Mouse (Mus musculus): ENCODE results near the gene Cd96.
A peak's percentile ranks its signal among the peaks of the same experiment; 100 is the strongest.

Cd96 gene

GRCm38 (mm10) chr16:46010153-46010905, 109.7 kb downstream of the Cd96 start, which contains the start of gene Plcxd2:
Plcxd2 (minus strand) TSS chr16:46010218.
- H3K27me3 ChIP-seq (ENCODE audit: insufficient read depth, low read length) = peaks cover 13% of the 10 kb centered on the region
- no peaks in the 10 kb centered on the region for H3K9me3 ChIP-seq (ENCODE audit: low read length)
- H3K4me3 ChIP-seq (replicated peaks; ENCODE audit: low read length) = peak within 1 kb of the TSS; percentile 86
- H3K4me1 ChIP-seq (replicated peaks; ENCODE audit: low read depth, low read length) = peaks cover 13% of the 10 kb centered on the region
- H3K36me3 ChIP-seq (ENCODE audit: insufficient read depth, low read length) = no peaks in the 10 kb centered on the region
- TF ChIP-seq POU5F1 (IDR thresholded peaks at IDR 0.05; ENCODE audit: borderline replicate concordance, low read length) (no peak), CTCF (conservative IDR thresholded peaks at IDR 0.05; ENCODE audit: low read length) (no peak), NANOG (IDR thresholded peaks at IDR 0.05; ENCODE audit: borderline replicate concordance, low read length) (no peak)

- TF ChIP-seq POU5F1 (IDR thresholded peaks at IDR 0.05; ENCODE audit: borderline replicate concordance, low read length) (no peak), CTCF (conservative IDR thresholded peaks at IDR 0.05; ENCODE audit: low read length) (no peak), NANOG (IDR thresholded peaks at IDR 0.05; ENCODE audit: borderline replicate concordance, low read length) (no peak)
- Histone ChIP-seq H3K36me3 (ENCODE audit: insufficient read depth, low read length) (no peaks in the 10 kb centered on the region), H3K9me3 (ENCODE audit: low read length) (no peaks in the 10 kb centered on the region), H3K4me3 (replicated peaks; ENCODE audit: low read length) (peak overlapping the region; percentile 86), H3K4me1 (replicated peaks; ENCODE audit: low read depth, low read length) (peaks cover 13% of the 10 kb centered on the region), H3K27me3 (ENCODE audit: insufficient read depth, low read length) (peaks cover 13% of the 10 kb centered on the region)
These were observed 110.3 kb downstream of the Cd96 start for GRCm38 (mm10) chr16:46009717-46010116.

- Histone ChIP-seq H3K4me1 (replicated peaks; ENCODE audit: low read depth, low read length) (peaks cover 13% of the 10 kb centered on the region), H3K36me3 (ENCODE audit: insufficient read depth, low read length) (no peaks in the 10 kb centered on the region), H3K27me3 (ENCODE audit: insufficient read depth, low read length) (peaks cover 13% of the 10 kb centered on the region), H3K4me3 (replicated peaks; ENCODE audit: low read length) (no peak overlapping the region), H3K9me3 (ENCODE audit: low read length) (no peaks in the 10 kb centered on the region)
- TF ChIP-seq NANOG (IDR thresholded peaks at IDR 0.05; ENCODE audit: borderline replicate concordance, low read length) (no peak), POU5F1 (IDR thresholded peaks at IDR 0.05; ENCODE audit: borderline replicate concordance, low read length) (no peak), CTCF (conservative IDR thresholded peaks at IDR 0.05; ENCODE audit: low read length) (no peak)
These were observed 111.3 kb downstream of the Cd96 start for GRCm38 (mm10) chr16:46008766-46009165.

- Histone ChIP-seq H3K27me3 (ENCODE audit: insufficient read depth, low read length) (peaks cover 13% of the 10 kb centered on the region), H3K36me3 (ENCODE audit: insufficient read depth, low read length) (no peaks in the 10 kb centered on the region), H3K9me3 (ENCODE audit: low read length) (no peaks in the 10 kb centered on the region), H3K4me3 (replicated peaks; ENCODE audit: low read length) (no peak overlapping the region), H3K4me1 (replicated peaks; ENCODE audit: low read depth, low read length) (peaks cover 13% of the 10 kb centered on the region)
- TF ChIP-seq CTCF (conservative IDR thresholded peaks at IDR 0.05; ENCODE audit: low read length) (no peak), POU5F1 (IDR thresholded peaks at IDR 0.05; ENCODE audit: borderline replicate concordance, low read length) (no peak), NANOG (IDR thresholded peaks at IDR 0.05; ENCODE audit: borderline replicate concordance, low read length) (no peak)
These were observed 111.9 kb downstream of the Cd96 start for GRCm38 (mm10) chr16:46008036-46008605.

- Histone ChIP-seq H3K9me3 (ENCODE audit: low read length) (no peaks in the 10 kb centered on the region), H3K36me3 (ENCODE audit: insufficient read depth, low read length) (no peaks in the 10 kb centered on the region), H3K4me3 (replicated peaks; ENCODE audit: low read length) (no peak overlapping the region), H3K4me1 (replicated peaks; ENCODE audit: low read depth, low read length) (peaks cover 13% of the 10 kb centered on the region), H3K27me3 (ENCODE audit: insufficient read depth, low read length) (peaks cover 10% of the 10 kb centered on the region)
- no peak for TF ChIP-seq CTCF (conservative IDR thresholded peaks at IDR 0.05; ENCODE audit: low read length)
- TF ChIP-seq POU5F1 (IDR thresholded peaks at IDR 0.05; ENCODE audit: borderline replicate concordance, low read length) = no peak
- TF ChIP-seq NANOG (IDR thresholded peaks at IDR 0.05; ENCODE audit: borderline replicate concordance, low read length) = no peak
These were observed 113.8 kb downstream of the Cd96 start for GRCm38 (mm10) chr16:46006261-46006660.

GRCm38 (mm10) chr16:46001550-46002166, 118.4 kb downstream of the Cd96 start:
- TF ChIP-seq POU5F1 (IDR thresholded peaks at IDR 0.05; ENCODE audit: borderline replicate concordance, low read length) (no peak), CTCF (conservative IDR thresholded peaks at IDR 0.05; ENCODE audit: low read length) (no peak), NANOG (IDR thresholded peaks at IDR 0.05; ENCODE audit: borderline replicate concordance, low read length) (no peak)
- Histone ChIP-seq H3K9me3 (ENCODE audit: low read length) (no peaks in the 10 kb centered on the region), H3K4me3 (replicated peaks; ENCODE audit: low read length) (no peak overlapping the region), H3K4me1 (replicated peaks; ENCODE audit: low read depth, low read length) (no peaks in the 10 kb centered on the region), H3K27me3 (ENCODE audit: insufficient read depth, low read length) (no peaks in the 10 kb centered on the region), H3K36me3 (ENCODE audit: insufficient read depth, low read length) (no peaks in the 10 kb centered on the region)

GRCm38 (mm10) chr16:46000976-46001375, 119.1 kb downstream of the Cd96 start:
- no peak for TF ChIP-seq CTCF (conservative IDR thresholded peaks at IDR 0.05; ENCODE audit: low read length)
- no peak for TF ChIP-seq NANOG (IDR thresholded peaks at IDR 0.05; ENCODE audit: borderline replicate concordance, low read length)
- TF ChIP-seq POU5F1 (IDR thresholded peaks at IDR 0.05; ENCODE audit: borderline replicate concordance, low read length) = no peak
- Histone ChIP-seq H3K27me3 (ENCODE audit: insufficient read depth, low read length) (no peaks in the 10 kb centered on the region), H3K9me3 (ENCODE audit: low read length) (no peaks in the 10 kb centered on the region), H3K4me3 (replicated peaks; ENCODE audit: low read length) (no peak overlapping the region), H3K4me1 (replicated peaks; ENCODE audit: low read depth, low read length) (no peaks in the 10 kb centered on the region), H3K36me3 (ENCODE audit: insufficient read depth, low read length) (no peaks in the 10 kb centered on the region)

GRCm38 (mm10) chr16:45999374-46000191, 120.5 kb downstream of the Cd96 start:
- H3K4me1 ChIP-seq (replicated peaks; ENCODE audit: low read depth, low read length) = no peaks in the 10 kb centered on the region
- H3K9me3 ChIP-seq (ENCODE audit: low read length) = no peaks in the 10 kb centered on the region
- no peak overlapping the region for H3K4me3 ChIP-seq (replicated peaks; ENCODE audit: low read length)
- H3K27me3 ChIP-seq (ENCODE audit: insufficient read depth, low read length) = no peaks in the 10 kb centered on the region
- TF ChIP-seq POU5F1 (IDR thresholded peaks at IDR 0.05; ENCODE audit: borderline replicate concordance, low read length) (no peak), NANOG (IDR thresholded peaks at IDR 0.05; ENCODE audit: borderline replicate concordance, low read length) (no peak), CTCF (conservative IDR thresholded peaks at IDR 0.05; ENCODE audit: low read length) (no peak)
- H3K36me3 ChIP-seq (ENCODE audit: insufficient read depth, low read length) = no peaks in the 10 kb centered on the region
